Mouse (Mus musculus): Measurements from ENCODE around the gene Klhl34. TPM values are rescaled to one million over a fixed set of nuclear protein-coding genes. Genes with fewer than 3 reads are reported as not detected.

Klhl34 gene
- 2.5 and 2.9 TPM in 2 replicates for polyA plus RNA-seq (2015; fragmentation: Nextera tagmentation; extraction: Ambion mirVana)

GRCm38 (mm10) chrX:157818207-157818920, at the start of gene Klhl34:
TSS of gene Klhl34 (plus strand) at chrX:157818435.
- 42% methylated on average over 28 of the region's 28 CpGs for WGBS
- no peaks in the 10 kb centered on the region for H3K36me3 ChIP-seq
- no peak within 1 kb of the TSS for H3K9ac ChIP-seq (replicated peaks)
- peak within 1 kb of the TSS; percentile 25 for H3K4me3 ChIP-seq
- no peaks in the 10 kb centered on the region for H3K9me3 ChIP-seq
- H3K27ac ChIP-seq (replicated peaks) = no peak within 1 kb of the TSS
- H3K27me3 ChIP-seq = no peaks in the 10 kb centered on the region
- peak within 1 kb of the TSS; percentile 46 for H3K4me2 ChIP-seq (replicated peaks)
- peak; percentile 60 for ATAC-seq (replicated peaks)
- peaks cover 3% of the 10 kb centered on the region; the same call in 1 of the 2 replicates for H3K4me1 ChIP-seq

GRCm38 (mm10) chrX:157801669-157802068, 16.6 kb upstream of the Klhl34 start:
- Histone ChIP-seq H3K36me3 (no peaks in the 10 kb centered on the region), H3K27me3 (no peaks in the 10 kb centered on the region), H3K4me3 (no peak overlapping the region), H3K27ac (replicated peaks) (no peak overlapping the region), H3K9me3 (no peaks in the 10 kb centered on the region), H3K4me2 (replicated peaks) (no peak overlapping the region), H3K9ac (replicated peaks) (no peak overlapping the region), H3K4me1 (no peaks in the 10 kb centered on the region)
- 89% methylated on average over 2 of the region's 2 CpGs for WGBS
- no peak for ATAC-seq (replicated peaks)

- ATAC-seq (replicated peaks) = no peak
- H3K27ac ChIP-seq (replicated peaks) = no peak overlapping the region
- no peaks in the 10 kb centered on the region for H3K9me3 ChIP-seq
- H3K36me3 ChIP-seq = no peaks in the 10 kb centered on the region
- H3K4me2 ChIP-seq (replicated peaks) = no peak overlapping the region
- no peak overlapping the region for H3K9ac ChIP-seq (replicated peaks)
- WGBS = 57% methylated on average over 1 of the region's 1 CpGs
- H3K27me3 ChIP-seq = no peaks in the 10 kb centered on the region
- no peaks in the 10 kb centered on the region for H3K4me1 ChIP-seq
- no peak overlapping the region for H3K4me3 ChIP-seq
These were observed 8.5 kb upstream of the Klhl34 start for GRCm38 (mm10) chrX:157809721-157810120.

GRCm38 (mm10) chrX:157817571-157818206, 546 bp upstream of the Klhl34 start:
- H3K27me3 ChIP-seq = no peaks in the 10 kb centered on the region
- H3K9me3 ChIP-seq = no peaks in the 10 kb centered on the region
- H3K27ac ChIP-seq (replicated peaks) = no peak overlapping the region
- H3K4me2 ChIP-seq (replicated peaks) = peak overlapping the region; percentile 46
- ATAC-seq (replicated peaks) = peak; percentile 58
- H3K36me3 ChIP-seq = no peaks in the 10 kb centered on the region
- peaks cover 3% of the 10 kb centered on the region; the same call in 1 of the 2 replicates for H3K4me1 ChIP-seq
- no peak overlapping the region for H3K9ac ChIP-seq (replicated peaks)
- WGBS = 23% methylated on average over 31 of the region's 31 CpGs
- H3K4me3 ChIP-seq = peak overlapping the region; percentile 25

GRCm38 (mm10) chrX:157818921-157819260, 656 bp downstream of the Klhl34 start:
- Histone ChIP-seq H3K9ac (replicated peaks) (no peak overlapping the region), H3K4me3 (no peak overlapping the region), H3K4me1 (peaks cover 3% of the 10 kb centered on the region; the same call in 1 of the 2 replicates), H3K27ac (replicated peaks) (no peak overlapping the region), H3K4me2 (replicated peaks) (no peak overlapping the region), H3K9me3 (no peaks in the 10 kb centered on the region), H3K36me3 (no peaks in the 10 kb centered on the region), H3K27me3 (no peaks in the 10 kb centered on the region)
- WGBS = 87% methylated on average over 11 of the region's 13 CpGs
- peak; percentile 35 for ATAC-seq (replicated peaks)

- no peaks in the 10 kb centered on the region for H3K9me3 ChIP-seq
- no peak overlapping the region for H3K9ac ChIP-seq (replicated peaks)
- H3K27me3 ChIP-seq = no peaks in the 10 kb centered on the region
- H3K27ac ChIP-seq (replicated peaks) = no peak overlapping the region
- no peaks in the 10 kb centered on the region for H3K4me1 ChIP-seq
- no peak for ATAC-seq (replicated peaks)
- no peaks in the 10 kb centered on the region for H3K36me3 ChIP-seq
- H3K4me3 ChIP-seq = no peak overlapping the region
- WGBS = 55% methylated on average over 4 of the region's 4 CpGs
- H3K4me2 ChIP-seq (replicated peaks) = no peak overlapping the region
These were observed 11.7 kb downstream of the Klhl34 start for GRCm38 (mm10) chrX:157829983-157830382.

Other genes starting within 250 kb of the Klhl34 start
- gene Yy2, start 249.4 kb upstream of the Klhl34 start, polyA plus RNA-seq (2015; fragmentation: Nextera tagmentation; extraction: Ambion mirVana) = 2.7 and 2.8 TPM in 2 replicates
- 30.4 and 35.4 TPM in 2 replicates for gene Mbtps2, start 219.7 kb upstream of the Klhl34 start, polyA plus RNA-seq (2015; fragmentation: Nextera tagmentation; extraction: Ambion mirVana)
- 0.19 TPM in 1 of 2 replicates, not detected in the other for gene Smpx, start 119.5 kb upstream of the Klhl34 start, polyA plus RNA-seq (2015; fragmentation: Nextera tagmentation; extraction: Ambion mirVana)
- gene Cnksr2, start 224.9 kb downstream of the Klhl34 start, polyA plus RNA-seq (2015; fragmentation: Nextera tagmentation; extraction: Ambion mirVana) = 12.0 and 12.1 TPM in 2 replicates